ENCODE assay signal across 17 mouse cellular contexts in the genomic region with DNA sequence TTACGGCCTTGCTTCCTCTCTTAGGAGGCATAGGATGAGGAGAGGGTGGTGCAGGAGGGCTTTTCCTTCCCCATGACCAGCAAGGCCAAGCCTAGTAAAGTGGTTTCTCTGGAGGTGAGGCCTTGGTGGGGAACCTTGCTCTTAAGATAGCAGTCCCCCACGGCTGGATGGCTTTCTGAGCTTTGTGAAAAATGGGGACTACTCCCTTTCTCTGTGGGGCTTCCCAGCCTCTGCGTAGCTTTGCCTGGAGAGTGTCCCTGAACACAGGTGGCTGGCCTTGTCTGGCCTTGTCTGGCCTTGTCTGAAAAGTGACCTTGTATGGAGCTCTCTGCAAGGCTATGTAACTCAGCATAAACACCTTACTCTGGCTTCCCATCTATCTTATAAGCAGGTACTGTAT. TPM values are rescaled to one million over a fixed set of nuclear protein-coding genes. Genes with fewer than 3 reads are reported as not detected.
DNase-seq lines count a peak whose midpoint lies in the region; TF ChIP-seq lines count a peak whose summit lies in the region.
"Had no signal": no experiment of that assay in that cellular context is flagged by ENCODE, and none has a peak within 500 bp of the region (broad histone marks: within the 10 kb centered on the region; RNA-seq: fewer than 3 reads in every experiment).

No protein-coding gene starts in this region.

- H3K4me1 ChIP-seq in cerebellum, adult 2 months (ENCODE audit: control insufficient read depth, insufficient read depth, low read length) = no peaks in the 10 kb centered on the region
- H3K4me1 ChIP-seq: embryonic facial prominence, embryonic 13.5 days; forebrain, embryonic 12.5 days; hindbrain, embryonic 15.5 days had no signal

- TF ChIP-seq CTCF in cerebellum, adult 2 months (IDR thresholded peaks at IDR 0.05; ENCODE audit: borderline replicate concordance, insufficient read depth, low read depth, low read length) = no peak

- peak; percentile 47 for DNase-seq in adrenal gland, adult 2 months
- DNase-seq in adrenal gland, postnatal 4 days (ENCODE audit: low spot score in 2 of 2) = no peak
- peak; percentile 67 for DNase-seq in ovary, adult 18-20 months (ENCODE audit: low spot score)
- no peak for DNase-seq in ovary, postnatal 10 days (ENCODE audit: low spot score)
- DNase-seq in adrenal gland, postnatal 10 days = peak; percentile 21
- no peak for DNase-seq in cerebellum, adult 2 months
- DNase-seq in right cerebral cortex, postnatal 10 days (ENCODE audit: low spot score in 2 of 2) = no peak
- DNase-seq: cerebellum, adult 11-12 months; cerebellum, adult 9-11 months; cerebellum, postnatal 36 days; gastrocnemius, postnatal 14 days; heart, adult 2 months; heart, postnatal 36 days had no signal

- no peak for TF ChIP-seq POLR2A in cerebellum, adult 2 months (IDR thresholded peaks at IDR 0.05; ENCODE audit: borderline replicate concordance, insufficient read depth, low read length)

- H3K27me3 ChIP-seq in cerebellum, adult 2 months (ENCODE audit: control insufficient read depth, insufficient read depth, low read length) = no peaks in the 10 kb centered on the region
- H3K27me3 ChIP-seq: embryonic facial prominence, embryonic 13.5 days; forebrain, embryonic 12.5 days; hindbrain, embryonic 15.5 days had no signal

- no peak overlapping the region for H3K4me3 ChIP-seq in cerebellum, adult 2 months (replicated peaks; ENCODE audit: insufficient read depth, low read depth, low read length)
- H3K4me3 ChIP-seq: embryonic facial prominence, embryonic 13.5 days; forebrain, embryonic 12.5 days; heart, adult 2 months; hindbrain, embryonic 15.5 days had no signal

- no peak overlapping the region for H3K27ac ChIP-seq in cerebellum, adult 2 months (ENCODE audit: insufficient read depth, low read length)
- H3K27ac ChIP-seq: embryonic facial prominence, embryonic 13.5 days; forebrain, embryonic 12.5 days; heart, adult 2 months; hindbrain, embryonic 15.5 days had no signal

- WGBS in cerebellum, adult 2 months = 73% methylated on average over 3 of the region's 3 CpGs

RNA-seq across cellular contexts. Expression of a gene that starts 56.3 kb away (rescaled TPM):
- total RNA-seq in adrenal gland, adult 2 months (2021) = under 1 TPM; 0.12 to 0.24 TPM
- polyA plus RNA-seq in adrenal gland, adult 2 months (2012; rRNA removed) = 0.07 and 0.09 TPM in 2 replicates
- total RNA-seq in adrenal gland, postnatal 4 days (2021) = 1 to 10 TPM in 1 of 2 experiments, under 1 TPM in 1; 0.48 to 1.3 TPM
- under 1 TPM; 0.24 to 0.64 TPM for total RNA-seq in adrenal gland, postnatal 10 days (2021)
- polyA plus RNA-seq in cerebellum, adult 2 months (2012; rRNA removed) = 18.6 and 20.8 TPM in 2 replicates
- total RNA-seq: MEL had no signal

Comparison
In these comparisons a context has a peak if more than half of its experiments do, and no peak if none do; other contexts are left out.
1. DNase-seq: peak in adrenal gland, adult 2 months (single experiment), ovary, adult 18-20 months (single experiment) and adrenal gland, postnatal 10 days (single experiment); none in adrenal gland, postnatal 4 days (0 of 2), ovary, postnatal 10 days (single experiment), cerebellum, adult 2 months (0 of 2) and right cerebral cortex, postnatal 10 days (0 of 2).